Mouse (Mus musculus): Measurements from ENCODE around the gene Nbeal2.

DNA sequence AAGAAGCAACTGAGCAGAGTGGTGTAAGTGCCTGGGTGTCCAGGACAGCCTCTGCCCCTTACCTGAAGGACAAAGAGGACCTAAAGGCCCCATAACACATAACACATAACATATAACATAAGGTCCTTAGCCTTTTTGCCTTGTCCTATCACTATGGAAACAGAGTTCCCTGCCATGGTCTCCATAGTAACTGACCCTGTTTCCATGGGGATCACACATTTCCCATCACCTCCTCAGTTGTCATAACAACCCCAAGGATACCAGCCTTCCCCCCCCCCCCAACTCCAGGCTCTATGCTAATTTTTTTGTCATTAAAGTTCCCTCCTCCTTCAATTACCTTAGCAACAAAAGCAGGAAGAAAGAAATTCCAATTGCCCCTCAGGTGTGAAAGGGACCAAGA lies 4.2 kb downstream of the Nbeal2 start:
- TF ChIP-seq CTCF (IDR thresholded peaks at IDR 0.05; ENCODE audit: extremely low read depth, insufficient read depth, insufficient read length, insufficient replicate concordance) (no peak), POLR2A (IDR thresholded peaks at IDR 0.05; ENCODE audit: low read depth, low read length) (no peak)
